Mouse (Mus musculus) bone marrow, adult 2 months (tissue): ENCODE measurements around the gene Plekhg5. TPM values are rescaled to one million over a fixed set of nuclear protein-coding genes. Genes with fewer than 3 reads are reported as not detected.

Source experiments
- H3K27ac ChIP-seq: fragments of 200-500 bp; 2 replicates; pipeline ENCODE4 v1.5.1; 2012; ENCODE audit warnings: low read depth, mild to moderate bottlenecking, control low read depth, inconsistent platforms, low read length; ENCODE audit not compliant: control insufficient read depth, poor library complexity, insufficient read depth
- H3K4me1 ChIP-seq: fragments of 200-500 bp; 2 replicates; pipeline ENCODE4 v1.6.1; 2011; ENCODE audit warnings: low read length; ENCODE audit not compliant: control insufficient read depth, insufficient read depth
- H3K4me3 ChIP-seq: fragments of 200-500 bp; replicated peaks from 2 replicates; pipeline ENCODE3; 2011; ENCODE audit warnings: mild to moderate bottlenecking, low read depth, low read length, control low read depth; ENCODE audit not compliant: control insufficient read depth
- CTCF ChIP-seq: fragments of 200-500 bp; IDR thresholded peaks from 2 replicates; pipeline ENCODE4 v1.5.1; 2011; ENCODE audit warnings: low read length, control low read depth; ENCODE audit not compliant: control insufficient read depth, insufficient read depth
- POLR2A ChIP-seq: fragments of 200-500 bp; IDR thresholded peaks from 2 replicates; pipeline ENCODE4 v1.6.1; 2011; ENCODE audit warnings: low read depth, mild to moderate bottlenecking, control low read depth, low read length, borderline replicate concordance; ENCODE audit not compliant: control insufficient read depth
- WGBS: fragments of 180-500 bp; shearing (Covaris S2); methylation state at CpG from one replicate; pipeline ENCODE4 v1.1.7; 2018; 5-methylcytosine and 5-hydroxymethylcytosine counted together
- polyA plus RNA-seq: library from polyadenylated mRNA; stranded (reverse); fragments of >200 nt; gene quantifications from 2 replicates; pipeline ENCODE4 v1.2.4, GENCODE M21; 2011; ENCODE audit warnings: low replicate concordance; ENCODE audit not compliant: missing spikeins, insufficient read depth, insufficient read length

Gene Plekhg5
- polyA plus RNA-seq, 1 experiment, result 6.6 TPM

GRCm38 (mm10) chr4:152079261-152079660 lies 7.0 kb downstream of the Plekhg5 start:
- Histone ChIP-seq H3K27ac (no peak overlapping the region), H3K4me3 (no peak overlapping the region), H3K4me1 (no peaks in the 10 kb centered on the region)
- WGBS, result 73% methylated on average over 3 of the region's 3 CpGs
- no peak for TF ChIP-seq CTCF
- no peak for TF ChIP-seq POLR2A

GRCm38 (mm10) chr4:152079931-152080330 lies 7.6 kb downstream of the Plekhg5 start:
- Histone ChIP-seq H3K4me3 (no peak overlapping the region), H3K4me1 (no peaks in the 10 kb centered on the region), H3K27ac (no peak overlapping the region)
- no peak for TF ChIP-seq POLR2A
- TF ChIP-seq CTCF, result no peak
- 27% methylated on average over 7 of the region's 7 CpGs for WGBS

- Histone ChIP-seq H3K4me1 (no peaks in the 10 kb centered on the region; the same call in none of the 2 replicates), H3K4me3 (no peak overlapping the region), H3K27ac (no peak overlapping the region; the same call in 1 of the 2 replicates)
- WGBS, result 76% methylated on average over 7 of the region's 7 CpGs
- TF ChIP-seq CTCF (no peak), POLR2A (no peak)
These were observed 11.4 kb downstream of the Plekhg5 start for GRCm38 (mm10) chr4:152083611-152084220.

- TF ChIP-seq POLR2A, result no peak
- TF ChIP-seq CTCF, result no peak
- Histone ChIP-seq H3K4me1 (no peaks in the 10 kb centered on the region; the same call in none of the 2 replicates), H3K27ac (no peak overlapping the region), H3K4me3 (no peak overlapping the region)
- 77% methylated on average over 7 of the region's 7 CpGs for WGBS
These were observed 12.3 kb downstream of the Plekhg5 start for GRCm38 (mm10) chr4:152084616-152085015.

- Histone ChIP-seq H3K4me3 (peak overlapping the region; percentile 62), H3K4me1 (no peaks in the 10 kb centered on the region; the same call in none of the 2 replicates), H3K27ac (peak overlapping the region; percentile 37; the same call in 1 of the 2 replicates)
- under 1% methylated on average over 92 of the region's 92 CpGs for WGBS
- TF ChIP-seq POLR2A (no peak), CTCF (no peak)
These were observed 14.4 kb downstream of the Plekhg5 start for GRCm38 (mm10) chr4:152086505-152087210.

- 3% methylated on average over 12 of the region's 12 CpGs for WGBS
- peak overlapping the region; percentile 62 for H3K4me3 ChIP-seq
These were observed 15.1 kb downstream of the Plekhg5 start for GRCm38 (mm10) chr4:152087211-152088081.

GRCm38 (mm10) chr4:152088133-152088532 lies 15.8 kb downstream of the Plekhg5 start:
- Histone ChIP-seq H3K27ac (no peak overlapping the region), H3K4me3 (no peak overlapping the region), H3K4me1 (no peaks in the 10 kb centered on the region; the same call in none of the 2 replicates)
- WGBS, result 17% methylated on average over 4 of the region's 4 CpGs
- TF ChIP-seq POLR2A (no peak), CTCF (no peak)

More at GRCm38 (mm10) chr4:152087211-152088081, 15.1 kb downstream of the Plekhg5 start:
- Histone ChIP-seq H3K27ac (peak overlapping the region; percentile 14; the same call in 1 of the 2 replicates), H3K4me1 (no peaks in the 10 kb centered on the region; the same call in none of the 2 replicates)
- TF ChIP-seq CTCF, result no peak
- TF ChIP-seq POLR2A, result no peak
